Mouse (Mus musculus): ENCODE data around the gene Usp5.

- TF ChIP-seq POLR2A (IDR thresholded peaks at IDR 0.05; ENCODE audit: borderline replicate concordance, extremely low read depth, insufficient read depth, insufficient read length, poor library complexity, severe bottlenecking) (no peak), CTCF (IDR thresholded peaks at IDR 0.05; ENCODE audit: borderline replicate concordance, extremely low read depth, insufficient read depth, insufficient read length) (no peak)
These were observed 11.2 kb upstream of the Usp5 start, which contains the start of gene Gnb3 for GRCm38 (mm10) chr6:124840241-124841167.

Data from brain, embryonic 14.5 days (tissue).